Mouse (Mus musculus) 3134 (cell line): ENCODE results near the gene Dnajc4.

ENCODE experiments used
- DNase-seq: peaks from one replicate; pipeline ENCODE4 v3.0.0-alpha.2; 2011; ENCODE audit warnings: low spot score; ENCODE audit not compliant: insufficient read length; ENCODE audit errors: extremely low read depth

Dnajc4 gene

DNA sequence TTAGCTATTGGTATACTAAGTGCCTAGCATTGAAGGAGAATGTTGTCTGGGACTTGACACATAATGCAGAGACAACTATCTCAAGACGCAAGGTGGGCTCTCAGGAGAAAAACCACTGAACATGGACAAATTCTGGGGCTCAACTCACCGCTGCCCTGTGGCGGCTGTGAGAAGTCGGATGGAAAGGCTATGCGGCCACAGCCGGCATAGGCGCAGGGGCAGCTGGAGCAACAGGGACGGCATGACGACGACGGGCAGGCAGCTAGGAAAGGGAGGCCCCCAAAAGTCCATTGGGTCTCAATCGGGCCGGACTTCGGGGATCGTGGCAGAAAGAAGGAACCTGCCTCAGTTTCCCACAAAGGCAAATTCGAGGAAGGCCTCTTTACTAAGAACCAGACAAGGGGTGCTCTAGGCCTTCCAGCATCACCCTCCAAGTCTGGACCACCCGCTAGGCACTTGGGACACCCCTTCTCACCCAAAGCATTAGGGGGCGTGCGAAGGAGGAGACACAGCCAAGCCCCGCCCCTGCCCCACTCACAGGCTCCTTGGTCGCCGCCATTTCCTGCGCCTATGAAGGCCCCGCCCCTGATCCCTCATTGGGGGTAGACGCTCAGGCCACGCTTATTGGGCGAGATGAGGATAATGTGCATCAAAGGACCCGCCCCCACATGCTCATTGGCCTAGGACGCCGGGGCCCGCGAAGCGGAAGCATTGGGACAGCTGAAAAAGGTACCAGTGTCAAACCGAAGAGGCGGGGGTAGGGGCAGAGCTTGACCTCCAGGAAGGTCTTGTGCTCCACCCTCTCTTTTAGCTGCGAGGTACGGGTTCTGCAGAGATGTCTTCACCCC, at the start of gene Dnajc4:
Gene Dnajc4, minus strand, starts transcription at position 562 of the 848 bp plus-strand sequence.
- peak; percentile 89 for DNase-seq

DNA sequence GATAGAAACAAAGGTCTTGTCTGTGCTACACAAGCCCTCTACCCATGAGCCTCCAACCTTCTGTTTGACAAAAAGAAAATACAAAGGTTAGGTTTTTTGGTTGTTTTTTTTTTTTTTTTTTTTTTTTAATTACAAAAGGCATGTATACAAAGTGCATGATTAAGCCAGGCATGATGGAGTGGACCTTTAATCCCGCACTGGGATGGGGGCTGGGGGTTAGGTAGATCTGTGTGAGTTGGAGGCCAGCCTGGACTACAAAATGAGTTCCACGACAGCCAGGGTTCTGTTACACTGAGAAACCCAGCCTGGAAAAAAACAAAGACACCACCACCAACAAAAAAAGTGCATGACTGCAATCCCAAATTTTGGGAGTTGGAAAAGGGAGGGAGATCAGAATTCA, 48.8 kb upstream of the Dnajc4 start:
- DNase-seq: no peak

DNA sequence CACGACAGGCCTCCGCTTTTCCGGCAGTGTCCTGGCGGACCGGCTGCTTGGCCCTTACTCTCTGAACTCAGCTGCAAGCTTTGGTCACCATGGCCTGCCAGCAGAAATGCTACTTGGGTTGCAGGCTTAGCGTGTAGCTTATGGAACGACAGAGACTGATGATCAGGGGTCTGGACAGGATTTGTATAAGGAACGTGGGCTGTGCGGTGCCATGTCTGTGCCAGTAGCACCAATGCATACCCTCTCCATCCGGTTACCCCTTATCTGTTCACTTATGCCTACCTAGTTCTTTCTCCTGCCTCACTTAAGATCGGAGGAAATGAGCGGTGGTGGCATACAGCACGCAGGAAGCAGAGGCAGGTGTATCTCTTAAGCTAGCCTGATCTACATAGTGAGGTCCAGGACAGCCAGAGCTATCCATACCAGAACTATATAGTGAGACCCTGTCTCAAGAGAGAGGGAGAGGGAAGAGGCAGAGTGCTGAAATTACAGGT, 48.3 kb upstream of the Dnajc4 start:
- no peak for DNase-seq

DNA sequence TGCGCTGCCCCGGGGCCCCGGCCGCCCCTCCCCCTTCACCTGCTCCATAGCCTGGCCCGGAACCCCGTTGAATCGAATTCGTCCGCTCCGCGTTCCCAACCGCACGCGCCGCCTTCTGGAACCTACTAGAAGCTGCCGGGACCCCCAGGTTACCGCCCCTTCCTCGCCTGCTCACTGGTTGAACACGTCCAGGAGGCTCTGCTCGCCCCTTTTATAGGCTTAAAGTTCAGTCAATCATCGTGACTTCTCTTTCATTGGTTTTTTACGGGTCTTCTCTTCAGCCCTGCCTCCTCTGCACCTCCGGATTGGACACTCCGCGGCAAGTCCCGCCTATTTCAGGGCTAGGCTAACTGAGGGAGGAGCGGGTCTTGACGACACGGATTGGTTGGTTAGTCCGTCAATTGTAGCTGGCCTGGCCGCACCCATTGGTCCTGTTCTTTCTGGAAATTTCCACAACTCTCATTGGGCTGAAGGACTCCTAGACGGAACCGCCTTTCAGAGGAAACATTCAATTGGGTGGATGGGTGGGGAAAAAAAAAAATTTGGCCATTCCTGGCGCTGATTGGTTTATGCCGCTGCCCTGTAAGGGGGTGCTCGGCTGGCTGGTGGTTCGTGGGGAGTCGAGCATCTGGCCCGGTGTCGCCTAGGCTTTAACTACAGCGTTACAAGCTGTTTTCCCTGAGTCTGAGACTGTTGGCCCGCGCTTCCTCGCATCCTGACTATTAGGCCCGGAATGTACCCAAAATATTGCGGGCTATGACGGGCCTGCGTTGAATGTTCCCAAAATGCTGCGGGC, 47.7 kb upstream of the Dnajc4 start, which contains the start of gene Stip1:
Gene Stip1, minus strand, starts transcription at position 127 of the 796 bp plus-strand sequence.
- peak; percentile 96 for DNase-seq

DNA sequence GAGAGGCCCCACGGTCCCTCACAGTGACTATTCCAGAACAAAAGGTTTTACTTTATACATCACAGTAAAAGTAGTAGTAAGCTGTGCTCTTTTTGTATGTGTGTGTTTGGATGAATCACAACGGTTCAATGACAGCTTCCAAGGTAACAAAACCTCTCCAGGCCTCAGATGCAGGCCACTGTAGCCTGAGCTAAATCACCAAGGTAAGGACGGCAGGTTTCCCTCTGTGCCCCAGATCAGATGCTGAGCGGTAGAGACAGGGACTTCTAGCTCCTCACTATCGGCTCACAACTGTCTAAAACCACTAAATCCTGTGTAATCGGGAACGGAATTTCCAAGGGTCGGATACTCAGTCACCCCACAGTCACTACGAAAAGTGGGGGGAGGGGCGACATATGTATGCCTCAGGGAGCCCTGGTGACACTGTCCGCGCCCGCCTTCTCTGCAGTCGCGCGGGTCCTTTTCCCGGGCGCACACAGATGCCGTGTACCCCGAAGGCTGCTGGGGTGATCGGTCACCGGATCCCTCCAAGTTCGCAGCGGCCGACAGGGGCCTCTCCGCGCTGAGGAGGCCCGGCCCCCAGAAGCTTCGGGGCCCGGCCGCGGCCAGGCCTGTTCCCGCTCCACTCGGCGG, 46.8 kb upstream of the Dnajc4 start:
- no peak for DNase-seq

DNA sequence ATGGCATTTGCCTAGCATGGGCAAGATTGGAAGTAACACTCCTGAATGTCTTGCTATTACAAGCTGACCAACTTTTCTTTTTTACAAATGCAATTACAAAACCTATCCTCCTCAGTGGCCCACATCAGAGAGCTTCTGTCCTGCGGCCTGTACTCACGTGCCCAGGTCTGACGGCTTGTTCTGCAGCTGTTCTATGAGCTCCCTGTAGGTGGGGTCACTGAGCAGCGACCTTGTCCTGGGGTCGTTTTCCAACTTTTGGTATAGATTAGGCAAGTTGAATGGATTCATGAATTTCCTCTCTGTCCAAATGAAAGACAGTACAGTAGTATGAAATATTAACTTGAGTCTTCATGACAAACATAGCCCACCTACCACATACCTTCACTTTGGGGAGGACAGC, 41.6 kb upstream of the Dnajc4 start:
- DNase-seq: no peak

DNA sequence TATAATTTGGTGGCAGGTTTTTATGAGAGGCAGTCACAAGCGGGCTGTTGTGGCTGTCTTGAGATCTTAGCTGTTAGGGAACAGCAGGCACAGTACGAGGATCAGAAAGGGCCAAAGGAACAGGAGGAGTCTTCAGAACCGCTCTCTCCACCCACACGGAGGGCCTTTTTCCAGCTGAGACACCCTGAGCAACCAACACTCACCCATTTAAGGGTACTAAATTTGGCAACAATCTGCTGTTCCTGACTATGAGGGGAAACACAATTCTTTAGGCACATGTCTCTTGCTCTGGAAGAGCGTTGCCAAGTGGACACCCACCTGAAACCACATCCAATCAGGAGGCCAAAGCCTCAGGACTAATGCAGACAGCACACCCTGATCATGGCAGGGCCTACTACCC, 37.2 kb upstream of the Dnajc4 start:
- DNase-seq: no peak

DNA sequence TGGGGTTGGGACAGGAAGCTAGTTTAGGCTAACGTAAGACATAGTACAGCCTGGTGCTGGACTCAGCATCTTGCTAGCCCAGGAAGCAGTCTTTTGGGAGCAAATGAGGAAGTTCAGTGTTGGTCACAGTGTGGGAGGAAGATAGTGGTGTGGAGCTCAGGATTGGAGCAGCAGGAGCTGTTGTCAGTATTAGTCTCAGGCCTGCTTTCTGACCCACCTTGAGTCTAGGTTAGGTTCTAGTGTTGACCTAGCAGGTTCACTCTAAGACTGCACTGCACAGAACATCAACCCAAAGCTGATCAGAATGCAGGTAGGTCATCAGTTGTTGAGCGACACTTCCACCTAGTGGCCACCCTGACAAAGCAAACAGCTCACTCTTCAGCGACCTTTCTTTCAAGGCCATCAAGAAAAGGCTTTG, 27.9 kb upstream of the Dnajc4 start:
- DNase-seq: no peak

DNA sequence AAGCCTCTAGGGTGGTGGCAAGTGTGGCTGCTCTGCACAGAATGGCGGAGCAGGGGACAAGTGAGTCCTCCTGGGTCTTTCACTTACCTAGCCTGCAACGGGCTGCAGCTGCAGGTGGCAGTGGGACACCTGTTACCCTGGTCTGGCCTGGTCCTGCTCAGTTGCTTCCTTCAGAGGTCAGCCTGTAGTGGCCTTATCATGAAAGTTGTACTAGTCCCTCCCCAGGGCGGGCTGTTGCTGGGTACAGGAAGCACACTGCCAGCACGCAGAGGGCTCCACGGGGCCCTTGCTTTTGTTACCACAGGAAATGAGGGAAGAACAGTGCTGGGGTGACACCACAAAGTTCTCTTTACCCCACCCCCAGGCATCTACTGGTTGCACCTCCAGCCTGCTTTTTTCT, 26.8 kb upstream of the Dnajc4 start, which contains the start of gene Fermt3:
Gene Fermt3, minus strand, starts transcription at position 279 of the 400 bp plus-strand sequence.
- no peak for DNase-seq

DNA sequence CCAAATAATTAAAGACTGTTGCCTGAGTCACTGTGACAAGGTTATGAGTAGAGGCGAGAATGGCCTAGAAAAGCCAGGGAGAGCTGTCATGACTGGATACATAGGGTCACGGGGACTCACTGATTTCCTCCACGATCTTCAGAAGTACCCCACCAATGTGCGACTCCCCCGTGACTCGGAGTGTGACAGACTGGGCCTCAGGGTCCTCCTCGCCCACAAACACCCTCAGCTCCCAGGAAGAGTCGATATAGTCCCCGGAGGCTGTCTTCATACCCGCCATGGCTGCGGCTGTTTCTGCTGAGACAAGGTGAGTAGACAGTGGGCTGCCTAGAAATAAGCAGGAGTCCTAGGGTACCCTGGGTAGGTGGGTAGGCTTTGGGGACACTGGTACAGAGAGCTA, 26.2 kb upstream of the Dnajc4 start:
- DNase-seq: no peak

DNA sequence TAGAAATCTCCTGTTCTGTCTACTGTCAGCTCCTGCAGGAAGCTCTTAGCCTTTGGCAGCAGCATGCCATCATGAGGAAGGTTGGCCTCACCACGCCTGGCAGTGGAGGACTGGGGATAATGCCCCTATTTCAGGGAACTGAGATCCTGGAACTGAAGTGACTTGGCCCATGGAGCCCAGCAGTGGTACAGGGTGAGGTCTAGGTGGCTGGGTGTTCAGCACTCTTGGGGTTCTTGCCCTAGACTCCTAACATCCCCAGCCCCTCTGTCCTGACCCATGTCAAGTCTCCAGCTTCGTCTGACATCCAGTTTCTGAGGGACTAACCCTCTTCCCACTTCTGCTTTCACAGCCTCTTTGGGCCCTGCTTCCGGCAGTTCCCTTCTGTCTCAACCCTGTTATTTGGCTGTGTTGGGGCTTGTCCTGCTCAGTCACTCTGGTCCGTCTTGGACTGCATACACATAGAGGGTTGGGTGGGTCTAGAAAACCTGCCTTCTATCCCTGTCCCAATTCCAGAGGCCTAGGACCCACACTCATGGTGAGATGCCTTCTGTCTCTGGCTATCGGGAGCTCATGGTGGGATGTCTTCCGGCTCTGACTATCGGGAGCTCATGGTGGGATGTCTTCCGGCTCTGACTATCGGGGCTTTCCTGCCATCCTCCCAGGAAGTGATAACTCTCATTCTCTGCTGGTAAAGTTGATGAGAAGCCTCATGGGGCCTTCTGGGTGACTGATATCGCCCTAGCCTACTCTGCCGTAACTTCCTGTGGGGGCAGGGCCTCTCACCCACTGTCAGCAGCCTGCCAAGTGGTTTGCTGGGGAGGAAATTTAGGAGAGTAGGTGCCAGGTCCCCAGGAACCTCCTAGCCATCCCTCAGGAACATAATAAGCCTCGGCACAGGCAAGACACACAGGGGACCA, 25.4 kb upstream of the Dnajc4 start:
- DNase-seq: no peak

DNA sequence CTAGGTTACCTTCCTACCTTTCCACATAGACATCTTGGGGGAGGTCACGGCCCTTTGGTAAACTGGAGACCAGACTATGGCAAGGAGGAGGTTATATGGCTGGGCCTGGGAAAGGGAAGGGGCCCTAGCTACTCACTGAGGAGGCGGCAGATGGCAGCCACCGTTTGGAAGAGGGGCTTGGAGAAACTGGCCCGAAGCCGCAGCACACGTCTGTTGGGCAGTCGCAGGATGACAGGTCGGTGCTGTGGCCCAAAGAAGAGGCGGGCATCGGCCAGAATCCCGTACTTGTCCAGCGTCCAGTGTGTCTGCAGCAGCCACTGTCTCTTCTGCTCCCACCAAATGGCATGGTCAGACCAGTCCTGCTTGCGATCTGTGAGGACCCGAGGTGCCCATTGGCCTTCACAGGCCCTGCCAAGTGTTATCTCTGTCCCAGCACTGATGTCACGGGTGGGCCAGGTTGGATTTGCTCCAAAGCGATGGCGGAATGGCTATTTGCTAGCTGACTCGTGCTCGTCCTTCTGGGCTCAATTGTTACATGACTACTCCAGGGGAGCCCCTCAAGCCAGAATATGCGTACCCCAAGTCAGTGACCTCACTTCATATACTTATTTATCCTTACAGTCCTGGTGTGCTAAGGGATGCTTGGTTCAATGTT, 22.2 kb upstream of the Dnajc4 start:
- no peak for DNase-seq

DNA sequence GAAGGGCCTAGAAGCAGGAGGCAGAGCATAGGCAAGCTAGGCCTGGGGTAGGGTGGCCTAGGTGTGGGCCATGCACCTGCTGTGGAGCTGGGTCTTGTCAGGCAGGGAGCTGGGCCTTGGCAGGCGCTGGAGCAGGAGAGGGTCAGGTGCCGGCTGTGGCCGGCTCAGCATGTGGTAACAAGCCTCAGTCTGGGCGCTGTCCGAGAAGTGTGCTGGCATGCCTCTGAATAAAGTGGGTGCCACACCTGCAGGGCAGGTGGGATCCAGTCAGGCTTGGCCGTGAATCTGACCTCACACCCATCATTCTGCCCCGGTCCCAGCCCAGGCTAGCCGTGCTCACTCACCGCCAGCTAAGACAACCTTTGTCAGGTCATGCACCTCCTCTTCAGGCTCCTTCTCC, 21.6 kb upstream of the Dnajc4 start:
- no peak for DNase-seq

DNA sequence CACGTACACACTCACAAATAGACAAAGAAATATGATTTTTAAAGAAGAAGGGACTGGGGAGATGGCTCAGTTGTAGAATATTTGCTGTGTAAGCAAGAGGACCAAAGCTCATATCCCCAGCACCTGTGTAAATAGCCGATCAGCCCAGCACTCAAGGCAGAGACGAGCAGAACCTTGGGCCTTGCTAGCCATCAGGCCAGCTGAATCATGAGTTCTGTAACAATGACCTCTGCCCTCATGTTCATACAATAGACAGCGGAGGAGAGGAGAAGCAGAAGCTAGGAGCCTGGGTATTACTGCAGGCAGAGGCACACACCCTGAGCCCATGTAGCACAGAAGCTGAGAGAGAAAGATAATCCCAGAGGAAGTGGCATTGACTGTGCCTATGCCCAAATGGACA, 20.1 kb upstream of the Dnajc4 start:
- no peak for DNase-seq

DNA sequence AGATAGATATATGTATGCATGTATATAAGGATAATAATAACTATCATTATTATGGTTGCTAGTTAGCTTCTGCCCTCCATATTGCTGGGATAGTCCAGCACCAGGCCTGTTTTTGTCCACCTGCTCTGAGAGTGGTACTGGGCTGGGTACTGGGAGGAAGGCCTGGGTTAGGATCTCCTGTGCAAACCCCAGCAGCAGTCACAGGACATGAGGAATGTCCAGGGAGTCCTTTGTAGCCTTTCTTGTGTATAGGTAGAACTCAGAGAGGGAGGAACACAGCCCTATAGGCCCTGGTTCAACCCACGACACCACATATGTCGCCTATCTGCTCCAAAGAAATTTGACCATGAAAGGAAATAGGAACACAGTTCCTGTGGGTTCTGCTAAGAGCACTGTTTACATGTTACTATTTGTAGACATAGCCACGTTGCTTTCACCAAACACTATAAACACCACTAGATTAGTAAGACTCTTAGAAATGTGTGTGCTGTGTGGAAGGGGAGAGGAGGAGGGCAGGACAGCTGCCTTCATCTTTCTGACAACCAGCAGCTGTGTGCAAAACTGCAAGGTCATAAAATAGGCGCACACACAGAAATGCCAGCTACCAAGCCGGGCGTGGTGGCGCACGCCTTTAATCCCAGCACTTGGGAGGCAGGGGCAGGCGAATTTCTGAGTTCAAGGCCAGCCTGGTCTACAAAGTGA, 14.7 kb upstream of the Dnajc4 start:
- no peak for DNase-seq

DNA sequence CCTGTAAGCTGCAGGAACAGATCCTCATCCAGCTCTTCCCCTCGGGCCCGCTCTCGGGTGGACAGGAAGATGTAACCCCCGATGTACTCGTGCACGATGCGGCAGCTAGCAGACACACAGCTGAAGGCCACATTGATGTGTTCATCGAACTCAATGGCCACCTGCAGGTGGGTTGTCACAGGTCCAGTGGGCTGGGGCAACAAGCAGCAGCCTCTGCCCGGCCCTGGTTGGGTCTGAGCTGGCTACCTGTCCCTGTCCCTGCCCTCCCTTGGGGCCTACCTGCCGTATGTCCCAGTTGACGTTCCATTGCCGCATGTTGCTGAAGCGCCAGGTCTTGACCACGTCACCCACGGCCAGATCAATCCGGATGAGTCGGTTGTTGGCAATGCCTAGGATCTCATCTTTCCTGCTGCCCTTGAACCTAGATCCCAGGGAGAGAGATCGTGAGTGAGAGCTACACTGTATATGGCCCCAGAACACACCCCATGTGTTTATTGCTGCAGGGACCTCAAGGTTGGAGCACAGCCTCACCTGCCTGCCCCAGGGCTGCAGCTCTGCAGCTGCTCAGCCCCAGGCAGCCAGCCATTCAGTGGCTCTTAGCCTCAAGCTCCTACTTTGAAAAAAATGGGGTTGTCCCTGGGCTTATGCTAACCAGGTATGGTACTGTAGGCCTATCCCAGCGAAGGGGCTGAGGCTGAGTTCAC, 7.1 kb upstream of the Dnajc4 start:
- no peak for DNase-seq

DNA sequence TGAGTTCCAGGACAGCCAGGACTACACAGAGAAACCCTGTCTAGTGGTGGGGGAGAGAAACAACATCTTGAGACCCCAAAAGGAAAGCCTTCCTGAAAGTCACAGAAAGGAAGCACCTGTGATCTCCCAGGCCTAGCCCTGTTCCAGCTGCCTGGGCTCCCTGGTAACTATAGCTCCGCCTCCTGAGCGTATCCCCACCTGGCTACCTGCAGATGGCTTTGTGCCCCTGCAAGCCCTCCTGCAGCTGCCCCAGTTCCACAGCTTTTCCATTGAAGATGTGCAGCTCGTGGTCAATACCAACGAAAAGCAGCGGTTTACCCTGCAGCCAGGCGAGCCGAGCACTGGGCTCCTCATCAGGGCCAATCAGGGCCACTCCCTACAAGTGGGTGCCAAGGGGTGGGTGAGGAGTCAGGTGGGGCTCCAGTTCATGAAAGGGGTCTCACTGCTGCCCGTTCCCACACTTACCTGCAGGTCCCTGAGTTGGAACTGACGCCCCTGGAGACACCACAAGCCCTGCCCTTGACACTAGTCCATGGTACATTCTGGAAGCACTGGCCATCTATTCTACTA, 5.4 kb upstream of the Dnajc4 start:
- no peak for DNase-seq

DNA sequence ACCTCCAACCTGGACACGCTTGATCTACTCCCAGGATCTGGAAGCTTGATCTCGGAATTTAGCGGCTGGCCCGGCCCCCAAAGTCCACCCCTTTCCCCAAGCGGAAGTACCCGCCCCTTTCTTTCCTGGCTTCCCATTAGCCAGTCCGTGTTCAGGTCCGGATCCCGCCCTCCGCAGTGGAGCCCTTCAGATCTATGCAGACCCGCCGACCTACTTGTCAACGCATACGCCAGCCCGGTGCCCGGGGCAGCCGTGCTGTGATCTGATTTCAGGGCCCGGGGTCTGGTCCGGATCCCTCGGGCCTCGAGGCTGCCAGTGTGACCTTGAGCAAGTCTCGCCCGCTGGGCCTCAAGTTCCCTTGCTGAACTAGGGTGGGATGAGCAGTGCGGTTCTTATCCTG, 3.6 kb upstream of the Dnajc4 start, which contains the start of the genes Nudt22 and Trpt1:
Gene Nudt22, minus strand, starts transcription at position 112 of the 400 bp plus-strand sequence.
Gene Trpt1, plus strand, starts transcription at position 126 of the 400 bp plus-strand sequence.
- DNase-seq: peak; percentile 82
